Mouse (Mus musculus) C3H10T1/2 (cell line): ENCODE data around the gene Brd3os. TPM values are rescaled to one million over a fixed set of nuclear protein-coding genes. Genes with fewer than 3 reads are reported as not detected.

Experiments
- polyA plus RNA-seq, 2 experiments: library from polyadenylated mRNA; unstranded; fragments of >200 nt; fragmentation: generic; extraction: Trizol; gene quantifications; one replicate each; pipeline ENCODE4 v1.2.1; 2012; ENCODE audit warnings: missing spikeins in 2 of 2

The Brd3os gene
- 10 to 100 TPM in 1 of 2 experiments, 1 to 10 TPM in 1; 4.1 to 15.8 TPM for polyA plus RNA-seq

GRCm38 (mm10) chr2:27441767-27442707 is at the start of gene Brd3os:
Brd3os (plus strand) TSS chr2:27442324.

GRCm38 (mm10) chr2:27426855-27427457 is 15.2 kb upstream of the Brd3os start, which contains the start of gene Vav2:
Vav2 (minus strand) TSS chr2:27427033.

Other genes starting within 250 kb of the Brd3os start
- gene Sardh, start 194.0 kb upstream of the Brd3os start, polyA plus RNA-seq, result 10 to 100 TPM; 23.5 to 63.6 TPM
- 1 to 10 TPM; 3.4 to 7.9 TPM for gene Vav2, start 15.3 kb upstream of the Brd3os start, polyA plus RNA-seq
- gene Brd3, start 65.3 kb downstream of the Brd3os start, polyA plus RNA-seq, result 10 to 100 TPM; 13.0 to 25.8 TPM
- gene Wdr5, start 72.8 kb downstream of the Brd3os start, polyA plus RNA-seq, result 10 to 100 TPM; 17.9 to 22.0 TPM
- gene Rxra, start 234.1 kb downstream of the Brd3os start, polyA plus RNA-seq, result 10 to 100 TPM; 15.9 to 43.3 TPM